Mouse (Mus musculus) lung, embryonic 14.5 days (tissue): ENCODE measurements at regions not wholly inside any gene's neighbourhood (a gene's known extent, or its start where the extent isn't known, plus 50 kb on each side); places are given as distances from the start of the nearest gene placed in this dataset.

Source experiments
- ATAC-seq: fragments of 200-750 bp; cut with Nextera tagmentation; 2 replicates; pipeline ENCODE4 v1.8.0; 2017; ENCODE audit warnings: mild to moderate bottlenecking, moderate TSS enrichment, moderate library complexity; ENCODE audit not compliant: insufficient read depth
- DNase-seq: peaks from one replicate; pipeline ENCODE4 v3.0.0-alpha.2; 2015
- H3K27ac ChIP-seq: fragments of 300-500 bp; sonication (generic); 2 replicates; pipeline ENCODE4 v1.5.1; 2014; ENCODE audit warnings: low read depth, mild to moderate bottlenecking, moderate library complexity
- H3K27me3 ChIP-seq: fragments of 300-500 bp; sonication (generic); 2 replicates; pipeline ENCODE4 v1.6.1; 2014; ENCODE audit warnings: low read length, control low read depth; ENCODE audit not compliant: insufficient read depth
- H3K36me3 ChIP-seq: fragments of 300-500 bp; sonication (generic); 2 replicates; pipeline ENCODE4 v1.6.1; 2014; ENCODE audit warnings: control low read depth; ENCODE audit not compliant: insufficient read depth
- H3K4me1 ChIP-seq: fragments of 300-500 bp; sonication (generic); 2 replicates; pipeline ENCODE4 v1.6.1; 2014; ENCODE audit warnings: antibody characterized with exemption, control low read depth; ENCODE audit not compliant: insufficient read depth
- H3K4me2 ChIP-seq: fragments of 300-500 bp; sonication (generic); 2 replicates; pipeline ENCODE4 v1.6.1; 2014; ENCODE audit warnings: mild to moderate bottlenecking
- H3K4me3 ChIP-seq: fragments of 300-500 bp; sonication (generic); 2 replicates; pipeline ENCODE4 v1.5.1; 2014; ENCODE audit warnings: low read depth, low read length
- H3K9ac ChIP-seq: fragments of 300-500 bp; sonication (generic); 2 replicates; pipeline ENCODE4 v1.6.1; 2014
- H3K9me3 ChIP-seq: fragments of 300-500 bp; sonication (generic); 2 replicates; pipeline ENCODE4 v1.6.1; 2016; ENCODE audit warnings: low read depth, low read length, control low read depth
- CTCF ChIP-seq: IDR thresholded peaks from 2 replicates; pipeline ENCODE4 v1.5.1; 2016; ENCODE audit warnings: antibody characterized with exemption, low read depth
- WGBS: fragments of 180-500 bp; shearing (Covaris S2); extraction: QIAGEN DNeasy Blood & Tissue Kit; methylation state at CpG from one replicate; pipeline ENCODE4 v1.1.7; 2014; 5-methylcytosine and 5-hydroxymethylcytosine counted together

DNA sequence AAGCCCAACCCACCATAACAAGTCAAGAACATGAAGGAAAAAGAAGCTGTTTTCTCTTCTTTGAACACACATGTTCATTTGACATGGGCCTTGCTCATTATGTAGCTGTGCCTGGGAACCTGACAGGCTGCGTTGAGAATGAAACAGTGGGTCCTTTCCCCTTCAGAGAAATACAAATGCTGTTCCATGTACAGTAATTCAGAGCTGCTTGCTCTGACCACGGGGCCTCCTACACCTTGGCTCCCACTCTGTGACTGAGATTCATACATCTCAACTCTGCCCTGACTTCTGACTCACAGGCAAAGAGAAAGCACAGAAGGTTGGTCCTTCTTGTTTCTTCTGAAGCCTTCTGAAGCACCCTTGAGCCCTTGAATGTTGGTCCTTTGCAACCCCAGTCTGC is 1345.4 kb upstream of the A1bg start:
- ATAC-seq (no peak), DNase-seq (no peak)
- no peaks in the 10 kb centered on the region for H3K4me1 ChIP-seq
- no peaks in the 10 kb centered on the region for H3K36me3 ChIP-seq
- no peak overlapping the region for H3K9ac ChIP-seq
- H3K9me3 ChIP-seq: no peaks in the 10 kb centered on the region
- 78% methylated on average over 2 of the region's 2 CpGs for WGBS
- TF ChIP-seq CTCF: no peak
- no peak overlapping the region for H3K4me3 ChIP-seq
- no peak overlapping the region for H3K4me2 ChIP-seq
- no peak overlapping the region for H3K27ac ChIP-seq
- no peaks in the 10 kb centered on the region for H3K27me3 ChIP-seq

DNA sequence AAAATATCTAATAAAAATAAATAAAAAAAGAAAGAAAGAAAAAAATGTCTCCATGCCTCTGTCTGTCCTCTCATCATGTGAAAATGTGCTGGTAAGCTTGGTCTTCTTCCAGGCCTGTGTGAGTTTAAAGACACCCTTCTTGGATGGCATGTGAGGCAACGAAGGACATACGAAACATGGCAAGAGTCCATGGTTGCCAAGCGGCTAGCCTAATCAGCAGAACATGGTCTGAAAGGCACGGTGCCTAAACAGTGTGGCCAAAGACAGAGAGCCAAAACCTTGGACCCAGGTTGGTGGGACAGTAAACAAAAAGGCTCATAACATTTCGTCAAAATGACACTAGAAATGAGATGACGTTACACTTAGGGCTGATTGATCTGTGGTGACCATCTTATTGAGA is 1344.7 kb upstream of the A1bg start:
- ATAC-seq (no peak), DNase-seq (no peak)
- no peak overlapping the region for H3K9ac ChIP-seq
- H3K4me1 ChIP-seq: no peaks in the 10 kb centered on the region
- H3K4me3 ChIP-seq: no peak overlapping the region
- no peaks in the 10 kb centered on the region for H3K36me3 ChIP-seq
- H3K27me3 ChIP-seq: no peaks in the 10 kb centered on the region
- H3K9me3 ChIP-seq: no peaks in the 10 kb centered on the region
- H3K4me2 ChIP-seq: no peak overlapping the region
- WGBS: 88% methylated on average over 6 of the region's 6 CpGs
- H3K27ac ChIP-seq: no peak overlapping the region
- TF ChIP-seq CTCF: no peak

DNA sequence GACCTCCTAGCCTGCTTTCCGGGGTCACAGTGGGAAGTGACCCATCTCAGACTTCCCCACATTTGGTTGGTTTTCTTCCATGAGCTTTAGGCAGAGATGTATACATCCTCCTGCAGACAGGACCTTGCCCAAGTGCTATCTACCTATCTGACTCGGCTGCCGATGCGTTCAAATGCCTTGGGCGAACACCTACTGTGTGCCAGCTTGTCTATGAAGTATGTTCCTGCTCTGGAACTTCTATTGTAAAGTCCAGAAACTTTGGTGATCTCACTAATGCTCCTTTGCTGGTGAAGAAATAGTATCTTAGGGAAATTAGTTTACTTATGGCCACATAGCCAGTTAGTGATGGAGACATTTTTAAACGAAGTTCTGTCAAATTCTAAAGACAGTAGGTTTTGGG is 1343.2 kb upstream of the A1bg start:
- H3K27ac ChIP-seq: no peak overlapping the region
- H3K36me3 ChIP-seq: no peaks in the 10 kb centered on the region
- no peak overlapping the region for H3K4me2 ChIP-seq
- no peaks in the 10 kb centered on the region for H3K27me3 ChIP-seq
- no peak for DNase-seq
- no peak overlapping the region for H3K9ac ChIP-seq
- no peaks in the 10 kb centered on the region for H3K9me3 ChIP-seq
- H3K4me1 ChIP-seq: no peaks in the 10 kb centered on the region
- 88% methylated on average over 6 of the region's 6 CpGs for WGBS
- no peak for ATAC-seq
- no peak for TF ChIP-seq CTCF
- H3K4me3 ChIP-seq: no peak overlapping the region

DNA sequence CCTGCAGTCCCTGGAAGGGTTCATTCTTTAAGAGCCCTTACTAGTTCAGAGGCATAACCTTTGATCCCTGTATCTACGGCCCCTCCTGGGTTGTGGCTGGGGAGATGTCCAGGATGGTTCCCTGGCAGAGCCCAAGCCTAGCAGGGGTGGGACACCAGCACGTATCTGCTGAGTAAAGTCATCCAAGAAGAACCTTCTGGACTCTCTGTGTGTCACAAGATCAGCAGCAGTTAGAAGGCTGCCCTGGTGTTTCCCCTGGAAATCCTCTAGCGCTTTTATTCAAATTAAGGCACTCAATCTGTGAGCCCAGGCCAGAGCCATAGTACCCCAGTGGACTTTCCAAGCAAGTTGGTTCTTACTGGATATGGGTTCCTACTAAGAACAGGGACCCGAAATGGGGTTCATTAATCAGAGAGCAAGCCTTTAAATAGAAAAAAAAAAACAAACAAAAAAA is 1342.7 kb upstream of the A1bg start:
- H3K9ac ChIP-seq: no peak overlapping the region
- no peak overlapping the region for H3K4me2 ChIP-seq
- DNase-seq (no peak), ATAC-seq (no peak)
- no peak overlapping the region for H3K27ac ChIP-seq
- H3K4me1 ChIP-seq: no peaks in the 10 kb centered on the region
- H3K36me3 ChIP-seq: no peaks in the 10 kb centered on the region
- H3K4me3 ChIP-seq: no peak overlapping the region
- no peaks in the 10 kb centered on the region for H3K27me3 ChIP-seq
- 73% methylated on average over 4 of the region's 4 CpGs for WGBS
- TF ChIP-seq CTCF: no peak
- H3K9me3 ChIP-seq: no peaks in the 10 kb centered on the region

DNA sequence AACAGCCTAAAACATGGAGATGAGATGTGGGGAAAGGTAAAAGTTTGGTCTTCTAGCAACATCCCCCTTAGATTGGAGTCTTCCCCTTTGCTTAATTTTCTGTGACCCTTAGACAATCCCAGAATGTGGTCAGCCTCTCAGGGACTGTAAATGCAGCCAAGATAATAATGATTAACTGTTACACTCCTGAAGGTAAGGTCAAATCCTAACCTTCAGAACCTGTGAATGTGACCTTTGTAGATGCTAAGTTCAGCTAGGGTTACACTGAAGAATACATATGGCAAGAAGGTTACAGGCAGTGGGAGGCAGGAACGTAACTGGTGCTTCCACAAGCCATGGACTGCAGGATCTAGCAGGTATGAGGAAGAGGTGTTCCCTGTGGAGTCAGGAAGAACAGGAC is 1342.2 kb upstream of the A1bg start:
- Histone ChIP-seq H3K4me3 (no peak overlapping the region), H3K9me3 (no peaks in the 10 kb centered on the region)
- 72% methylated on average over 1 of the region's 1 CpGs for WGBS

DNA sequence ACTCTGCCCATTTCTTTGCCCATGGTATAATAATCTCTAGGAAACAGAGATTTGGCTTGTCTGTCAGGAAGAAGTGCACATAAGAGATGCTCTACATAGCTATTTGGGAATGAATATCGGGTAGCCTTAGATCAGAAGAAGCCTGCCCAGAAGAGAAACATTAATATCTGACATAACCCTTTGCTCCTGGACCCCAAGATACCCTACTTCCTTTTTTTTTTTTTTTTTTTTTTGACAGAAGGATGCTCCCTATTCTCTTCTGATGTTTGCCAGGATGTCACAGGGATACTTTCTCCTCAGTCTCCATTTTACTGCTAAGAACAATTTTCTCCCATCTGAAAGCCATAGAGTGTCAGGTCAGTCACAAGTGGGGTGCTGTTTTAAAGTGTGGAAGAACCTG is 1341.4 kb upstream of the A1bg start:
- H3K9ac ChIP-seq: no peak overlapping the region
- H3K4me3 ChIP-seq: no peak overlapping the region
- WGBS: 76% methylated on average over 1 of the region's 1 CpGs
- no peak overlapping the region for H3K27ac ChIP-seq
- H3K27me3 ChIP-seq: no peaks in the 10 kb centered on the region
- H3K4me1 ChIP-seq: no peaks in the 10 kb centered on the region
- no peak for TF ChIP-seq CTCF
- no peaks in the 10 kb centered on the region for H3K9me3 ChIP-seq
- no peak overlapping the region for H3K4me2 ChIP-seq
- no peak for DNase-seq
- no peak for ATAC-seq
- H3K36me3 ChIP-seq: no peaks in the 10 kb centered on the region

More for the DNA sequence above, 1342.2 kb upstream of the A1bg start:
- Histone ChIP-seq H3K27ac (no peak overlapping the region), H3K9ac (no peak overlapping the region), H3K36me3 (no peaks in the 10 kb centered on the region), H3K27me3 (no peaks in the 10 kb centered on the region), H3K4me2 (no peak overlapping the region), H3K4me1 (no peaks in the 10 kb centered on the region)
- no peak for TF ChIP-seq CTCF
- DNase-seq (no peak), ATAC-seq (no peak)

DNA sequence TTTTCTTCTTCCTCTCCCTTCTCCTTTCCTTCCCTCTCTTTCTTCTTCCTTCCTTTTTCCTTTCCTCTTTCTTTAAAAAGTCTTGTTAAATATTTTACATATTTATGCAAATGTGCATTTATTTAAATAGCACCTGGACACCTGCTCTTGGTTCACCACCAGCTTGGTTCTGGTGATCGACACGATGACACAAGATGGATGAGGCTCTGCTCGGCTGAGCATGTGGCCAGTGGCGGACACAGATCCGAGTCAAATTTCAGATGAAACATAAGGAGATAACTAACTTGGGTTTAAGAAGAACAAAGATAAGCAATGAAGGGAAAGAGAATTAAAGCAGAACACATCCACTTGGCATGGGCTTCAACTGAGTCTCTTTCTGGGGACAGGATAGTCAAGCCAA is 1339.7 kb upstream of the A1bg start:
- Histone ChIP-seq H3K27ac (no peak overlapping the region), H3K4me3 (no peak overlapping the region), H3K4me2 (no peak overlapping the region), H3K9me3 (no peaks in the 10 kb centered on the region), H3K4me1 (0 out of 2 replicates have a peak, but pooled peaks cover 4% of the 10 kb centered on the region), H3K27me3 (no peaks in the 10 kb centered on the region), H3K9ac (no peak overlapping the region), H3K36me3 (no peaks in the 10 kb centered on the region)
- ATAC-seq: no peak
- no peak for DNase-seq
- TF ChIP-seq CTCF: no peak
- 60% methylated on average over 5 of the region's 5 CpGs for WGBS

DNA sequence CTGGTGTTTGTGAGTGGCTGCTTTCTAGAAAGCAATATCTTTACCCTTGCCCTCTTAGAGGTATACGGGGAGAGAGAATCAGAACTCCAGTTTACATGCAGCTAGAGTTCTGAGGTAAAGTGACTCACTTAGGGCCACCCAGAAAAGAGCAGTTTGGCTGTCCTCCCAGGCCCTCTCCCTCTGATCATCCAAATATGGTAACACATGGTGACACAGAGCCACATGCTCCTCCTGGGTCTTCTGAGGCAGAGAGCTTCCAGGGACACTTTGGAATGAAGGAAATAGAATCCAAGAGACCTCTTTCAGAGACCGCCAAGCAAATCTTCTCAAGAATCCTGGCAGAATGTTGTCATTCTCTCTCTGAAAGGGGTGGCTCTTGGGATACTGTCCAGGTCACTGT is 1338.7 kb upstream of the A1bg start:
- Histone ChIP-seq H3K9me3 (no peaks in the 10 kb centered on the region), H3K36me3 (no peaks in the 10 kb centered on the region), H3K4me3 (no peak overlapping the region), H3K27me3 (no peaks in the 10 kb centered on the region), H3K27ac (no peak overlapping the region), H3K4me1 (0 out of 2 replicates have a peak, but pooled peaks cover 4% of the 10 kb centered on the region), H3K4me2 (no peak overlapping the region), H3K9ac (no peak overlapping the region)
- DNase-seq (peak; percentile 64), ATAC-seq (no peak)
- TF ChIP-seq CTCF: no peak
- WGBS: 66% methylated on average over 2 of the region's 2 CpGs
